Mouse (Mus musculus): ENCODE data around the gene Unc5b.

GRCm38 (mm10) chr10:60787303-60788074 lies 43.9 kb downstream of the Unc5b start:
- no peak for TF ChIP-seq CTCF (IDR thresholded peaks at IDR 0.05; ENCODE audit: low read depth)
- no peak for TF ChIP-seq EP300 (IDR thresholded peaks at IDR 0.05; ENCODE audit: low read depth)

Data from liver, embryonic 14.5 days (tissue).